Mouse (Mus musculus) spleen, adult 2 months (tissue): Measurements from ENCODE around the gene Ptprcap.

Experiments
- CTCF ChIP-seq: fragments of 200-500 bp; IDR thresholded peaks from 2 replicates; pipeline ENCODE4 v1.5.1; 2011; ENCODE audit warnings: mild to moderate bottlenecking, inconsistent platforms; ENCODE audit not compliant: insufficient read depth, insufficient read length, insufficient replicate concordance; ENCODE audit errors: extremely low read depth
- POLR2A ChIP-seq: fragments of 200-500 bp; IDR thresholded peaks from 2 replicates; pipeline ENCODE4 v1.6.1; 2011; ENCODE audit warnings: low read depth, low read length, inconsistent platforms

- TF ChIP-seq CTCF (no peak), POLR2A (no peak)
These were observed 40.1 kb upstream of the Ptprcap start for GRCm38 (mm10) chr19:4113186-4113805.
